Mouse (Mus musculus): Measurements from ENCODE around the gene Fgf2. TPM values are rescaled to one million over a fixed set of nuclear protein-coding genes. Genes with fewer than 3 reads are reported as not detected.

Fgf2 gene
- total RNA-seq, 2 experiments from 2014 or later, result 3.2 to 6.6 TPM

GRCm38 (mm10) chr3:37350386-37350785 lies 2.2 kb downstream of the Fgf2 start:
- no peak for DNase-seq

GRCm38 (mm10) chr3:37353951-37354481 lies 5.9 kb downstream of the Fgf2 start:
- intact Hi-C loops (cut with DNase I), result no loop called here
- DNase-seq, result no peak

More at GRCm38 (mm10) chr3:37350386-37350785, 2.2 kb downstream of the Fgf2 start:
- intact Hi-C loops (cut with DNase I), result no loop called here

GRCm38 (mm10) chr3:37354737-37355136 lies 6.6 kb downstream of the Fgf2 start:
- DNase-seq, result no peak
- intact Hi-C loops (cut with DNase I), result no loop called here

- intact Hi-C loops (cut with DNase I), result no loop called here
- DNase-seq, result no peak
Measured at GRCm38 (mm10) chr3:37360729-37361128, 12.6 kb downstream of the Fgf2 start.

GRCm38 (mm10) chr3:37365144-37365543 lies 17.0 kb downstream of the Fgf2 start:
- intact Hi-C loops (cut with DNase I), result no loop called here
- no peak for DNase-seq

- DNase-seq, result no peak
- intact Hi-C loops (cut with DNase I), result no loop called here
Measured at GRCm38 (mm10) chr3:37365976-37366375, 17.8 kb downstream of the Fgf2 start.

- DNase-seq, result no peak
- intact Hi-C loops (cut with DNase I), result no loop called here
Measured at GRCm38 (mm10) chr3:37366381-37367053, 18.4 kb downstream of the Fgf2 start.

DNA sequence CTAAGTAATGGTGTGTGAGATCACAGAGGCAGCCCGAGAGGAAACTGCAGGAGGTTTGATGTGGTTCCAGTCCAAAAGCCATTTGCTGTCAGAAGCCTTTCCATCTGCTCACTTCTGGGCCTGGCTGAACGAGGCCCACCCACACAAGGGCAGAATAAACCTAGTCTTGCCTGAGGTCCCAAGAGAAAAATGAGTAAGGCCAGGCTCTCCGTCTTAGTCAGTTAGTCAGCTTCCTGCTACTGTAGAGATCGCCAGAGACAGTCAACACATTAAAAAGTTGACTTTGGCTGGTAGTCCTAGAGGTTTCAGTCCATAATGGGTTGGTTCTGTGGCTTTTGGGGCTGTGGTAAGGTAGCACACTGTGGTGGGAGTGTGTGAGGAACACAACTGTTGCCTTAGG lies 22.3 kb downstream of the Fgf2 start:
- intact Hi-C loops (cut with DNase I), result no loop called here

DNA sequence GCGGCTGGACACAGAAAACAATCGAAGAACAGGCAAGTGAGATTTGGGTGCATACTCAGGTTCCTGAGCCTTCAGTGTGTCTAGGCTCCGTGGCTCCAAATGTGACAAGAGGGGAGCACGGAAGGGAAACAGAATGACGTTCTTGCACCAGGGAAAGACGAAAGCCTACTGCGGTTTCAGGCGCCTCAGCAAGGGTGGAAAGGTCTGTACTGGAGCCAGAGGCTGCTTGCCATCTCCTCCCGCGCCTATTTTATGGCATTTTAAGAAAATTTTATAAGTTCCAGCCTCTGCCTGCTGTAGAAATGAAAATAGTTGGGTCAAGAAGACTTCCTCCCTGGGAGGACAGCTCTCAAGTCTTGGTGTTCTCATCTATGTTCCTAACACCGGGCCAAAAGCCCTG lies 25.6 kb downstream of the Fgf2 start:
- DNase-seq, result no peak
- intact Hi-C loops (cut with DNase I), result no loop called here

More for the DNA sequence above, 22.3 kb downstream of the Fgf2 start:
- no peak for DNase-seq

GRCm38 (mm10) chr3:37377926-37378325 lies 29.8 kb downstream of the Fgf2 start:
- no peak for DNase-seq
- intact Hi-C loops (cut with DNase I), result no loop called here

DNA sequence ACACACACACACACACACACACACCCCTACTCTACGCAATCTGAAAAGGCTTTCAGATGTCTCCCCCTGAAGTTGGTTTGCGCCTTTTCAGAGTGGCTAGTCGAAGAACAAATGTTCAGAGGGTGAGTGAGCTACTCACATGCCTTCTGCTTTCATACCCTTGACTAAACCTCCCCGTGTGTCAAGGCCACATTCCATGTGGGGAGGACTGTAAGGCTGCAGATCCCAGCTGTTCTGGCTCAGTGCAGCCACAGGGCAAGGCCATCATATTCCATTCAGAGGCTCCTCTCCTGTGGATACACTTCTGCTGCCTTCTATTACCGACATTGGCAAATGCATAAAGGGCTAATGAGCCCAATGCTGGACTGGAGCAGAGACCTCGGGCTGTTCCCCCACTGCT lies 30.3 kb downstream of the Fgf2 start:
- DNase-seq, result no peak
- intact Hi-C loops (cut with DNase I), result no loop called here

- intact Hi-C loops (cut with DNase I), result no loop called here
Measured at GRCm38 (mm10) chr3:37379201-37379600, 31.1 kb downstream of the Fgf2 start.

DNA sequence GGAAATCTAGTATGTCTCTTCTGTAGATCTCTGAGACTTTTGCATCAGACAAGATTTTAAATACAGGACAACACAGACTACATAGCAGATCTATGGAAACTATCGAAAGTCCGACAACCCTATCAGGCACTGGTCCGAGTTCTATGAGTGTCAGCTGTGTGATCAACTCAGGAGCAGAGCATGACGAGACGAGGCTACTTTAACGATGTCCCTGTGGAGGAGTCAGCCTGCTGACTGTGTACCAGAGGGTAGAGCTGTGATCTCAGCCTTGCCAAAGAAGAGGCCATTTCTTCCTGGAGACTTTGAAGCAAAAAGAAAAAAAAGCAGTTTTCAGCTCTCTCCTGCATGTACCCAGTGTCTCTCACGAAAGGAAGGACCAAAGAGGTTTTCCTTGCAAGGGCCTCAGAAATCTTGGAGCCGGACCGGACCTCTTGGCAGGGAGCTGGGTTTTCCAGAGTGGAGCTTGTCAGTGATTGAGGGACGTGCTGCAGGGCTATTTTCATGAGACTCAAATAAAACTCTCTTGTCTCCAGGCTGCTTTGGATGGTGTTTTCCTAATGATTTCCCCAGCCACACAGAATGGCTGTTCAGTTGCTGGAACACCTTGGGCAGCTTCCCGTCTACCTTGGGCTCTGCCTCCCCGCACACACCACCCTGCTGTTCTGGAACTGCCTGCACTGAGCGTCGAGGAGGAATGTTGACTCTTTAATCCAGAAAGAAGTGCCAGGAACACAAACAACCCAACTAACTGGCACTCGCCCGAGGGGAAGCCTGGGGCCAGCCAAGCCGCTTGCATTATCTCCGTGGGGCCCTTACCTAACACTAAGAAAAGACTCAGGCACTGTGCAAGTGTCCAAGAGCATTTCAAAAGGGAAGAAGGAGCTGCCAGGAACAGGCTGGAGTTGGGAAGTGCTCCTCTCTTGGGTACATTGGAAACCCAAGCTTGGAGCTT lies 32.1 kb downstream of the Fgf2 start:
- peak; percentile 63 to 65 for DNase-seq
- intact Hi-C loops (cut with DNase I), result no loop called here

More at GRCm38 (mm10) chr3:37379201-37379600, 31.1 kb downstream of the Fgf2 start:
- no peak for DNase-seq

GRCm38 (mm10) chr3:37381457-37381856 lies 33.3 kb downstream of the Fgf2 start:
- DNase-seq, result no peak
- intact Hi-C loops (cut with DNase I), result no loop called here

DNA sequence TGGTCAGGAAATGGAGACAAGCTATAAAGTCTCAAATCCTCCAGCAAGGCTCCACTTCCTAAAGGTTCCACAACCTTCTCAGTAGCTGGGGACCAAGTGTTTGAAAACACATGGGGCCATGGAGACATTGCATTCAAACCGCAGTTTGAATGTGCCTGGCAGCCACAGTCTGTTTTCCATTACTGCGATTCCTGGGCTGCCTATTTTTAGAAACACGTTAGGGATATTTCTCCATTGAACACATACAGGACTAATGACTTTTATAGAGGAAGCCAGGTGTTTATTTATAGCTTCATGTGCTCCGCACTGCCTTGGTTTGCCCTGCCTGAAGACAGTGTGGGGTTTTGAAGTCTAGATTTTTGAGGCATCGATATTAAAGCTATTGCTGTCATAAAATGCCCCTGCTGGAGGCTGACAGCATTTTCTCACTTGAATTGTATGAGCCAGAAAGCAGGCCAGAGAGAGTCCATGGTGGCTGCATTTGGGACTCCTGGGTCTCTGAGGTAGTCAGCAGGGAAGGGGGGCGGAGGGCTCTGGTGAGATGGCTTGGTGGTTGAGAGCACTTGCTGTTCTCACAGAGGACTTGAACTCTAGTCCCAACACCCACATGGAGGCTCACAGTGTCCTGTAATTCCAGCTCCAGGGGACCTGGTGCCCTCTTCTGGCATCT lies 35.1 kb downstream of the Fgf2 start:
- no peak for DNase-seq
- intact Hi-C loops (cut with DNase I), result no loop called here

- intact Hi-C loops (cut with DNase I), result no loop called here
Measured at GRCm38 (mm10) chr3:37387310-37387709, 39.2 kb downstream of the Fgf2 start.

DNA sequence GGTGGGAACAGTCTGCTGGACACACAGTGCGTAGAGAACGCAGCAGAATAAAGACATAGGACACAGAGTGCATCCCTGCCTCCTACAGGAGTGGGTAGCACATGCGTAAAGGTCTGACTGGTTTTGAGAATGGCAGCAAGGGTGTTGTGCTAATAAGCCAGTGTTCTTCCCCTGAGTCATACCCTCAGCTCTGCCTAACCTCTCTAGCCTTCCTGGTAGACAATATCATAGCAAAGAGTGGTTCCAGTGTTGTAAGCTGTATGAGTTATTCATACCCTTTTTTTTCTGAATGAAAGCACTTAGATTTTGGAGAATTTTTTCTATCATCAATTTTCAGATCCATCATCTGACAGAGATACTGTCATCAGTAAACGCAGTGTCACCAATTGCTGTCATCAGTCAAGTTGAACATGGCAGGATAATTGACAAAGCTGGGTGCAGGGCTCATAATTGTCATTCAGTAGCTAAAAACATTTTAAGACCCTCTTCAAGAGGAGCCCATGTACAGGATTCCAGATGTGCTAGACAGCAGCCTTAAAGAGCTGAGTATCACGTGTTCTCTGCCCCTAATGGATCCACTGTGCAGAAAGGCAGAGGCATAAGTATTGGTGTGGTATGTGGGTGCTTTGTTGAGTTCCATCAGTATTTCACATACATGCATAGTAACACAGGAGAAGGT lies 48.9 kb downstream of the Fgf2 start:
- DNase-seq, result no peak
- intact Hi-C loops (cut with DNase I), result no loop called here

More at GRCm38 (mm10) chr3:37387310-37387709, 39.2 kb downstream of the Fgf2 start:
- DNase-seq, result no peak

DNA sequence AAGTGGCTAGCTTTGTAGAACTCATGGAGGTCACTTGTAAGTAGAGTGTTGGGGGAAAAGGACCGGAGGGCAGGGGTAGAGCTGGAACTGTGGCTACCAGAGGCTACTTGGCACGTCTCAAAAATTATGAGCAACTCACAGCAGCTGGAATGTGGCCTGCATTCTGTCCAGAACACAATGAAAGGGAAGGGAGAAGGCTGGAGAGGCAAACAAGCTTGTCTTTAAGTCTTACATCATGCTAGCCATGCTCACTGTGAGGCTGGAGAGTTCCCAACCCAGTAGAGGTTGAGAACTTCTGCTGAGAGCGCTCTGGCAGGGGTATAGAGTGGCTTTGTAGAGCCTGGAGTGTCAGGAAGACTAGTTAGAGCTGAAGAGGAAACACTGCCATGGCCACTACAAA lies 49.5 kb downstream of the Fgf2 start:
- DNase-seq, result no peak
- intact Hi-C loops (cut with DNase I), result no loop called here

DNA sequence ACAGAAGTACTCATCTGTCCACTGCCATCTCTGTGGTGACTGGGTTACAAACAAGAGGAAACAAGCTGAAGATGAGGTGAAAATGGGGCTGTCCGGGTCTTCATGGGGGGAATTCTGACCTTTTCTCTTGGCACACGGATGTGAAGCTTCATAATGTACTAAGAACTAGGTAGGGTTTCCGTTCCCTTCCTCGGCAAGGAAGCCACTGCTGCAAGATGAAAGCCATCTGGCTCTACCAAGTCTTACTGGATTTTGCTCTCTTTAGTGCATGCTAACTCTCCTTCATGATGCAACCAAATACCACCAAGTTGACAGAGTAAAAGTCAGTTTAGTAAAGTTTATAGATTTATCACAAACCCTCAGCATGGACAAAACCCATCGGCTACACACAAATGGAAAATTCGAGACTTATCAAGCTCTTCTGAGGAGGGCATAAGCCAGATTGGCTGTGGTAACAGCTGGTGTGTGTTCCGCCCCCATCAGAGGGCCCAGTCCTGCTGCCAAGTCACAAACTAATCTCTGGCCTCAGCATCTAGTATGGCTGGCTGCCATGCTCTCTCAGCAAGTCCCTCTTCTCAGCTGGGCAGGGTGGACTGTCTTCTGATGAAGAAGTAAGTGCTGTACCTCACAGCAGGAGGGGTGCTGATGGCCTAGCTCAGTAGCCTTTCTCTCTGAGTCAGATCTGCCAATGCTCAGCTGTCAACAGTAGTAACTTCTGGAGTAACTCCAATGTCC lies 50.7 kb downstream of the Fgf2 start:
- DNase-seq, result peak; percentile 80 to 83
- intact Hi-C loops (cut with DNase I), result no loop called here

All from heart, postnatal 14 days (tissue).